Mouse (Mus musculus) ES-E14 (cell line): ENCODE measurements around the gene Kank2. TPM values are rescaled to one million over a fixed set of nuclear protein-coding genes. Genes with fewer than 3 reads are reported as not detected.

ENCODE experiments used
- DNase-seq: peaks from one replicate; pipeline ENCODE4 v3.0.0-alpha.2; 2013; ENCODE audit warnings: low read depth, low spot score
- H3K27ac ChIP-seq: 2 replicates; pipeline ENCODE4 v1.5.1; 2012; ENCODE audit warnings: low read depth, mild to moderate bottlenecking, low read length, moderate library complexity, mixed read lengths; ENCODE audit not compliant: poor library complexity, insufficient read depth, severe bottlenecking
- H3K36me3 ChIP-seq: 2 replicates; pipeline ENCODE4 v1.6.1; 2012; ENCODE audit warnings: mild to moderate bottlenecking, low read length, moderate library complexity, mixed read lengths; ENCODE audit not compliant: control insufficient read depth, poor library complexity, insufficient read depth, severe bottlenecking
- H3K4me1 ChIP-seq, 2 experiments: fragments of 150-350 bp in 1 of 2; sonication (generic) in 1 of 2; 2 replicates each; pipeline ENCODE4 v1.6.1; 2012; ENCODE audit warnings: low read length in 2 of 2, mild to moderate bottlenecking in 1 of 2, mixed read lengths in 1 of 2; ENCODE audit not compliant: control insufficient read depth in 2 of 2, insufficient read depth in 2 of 2, poor library complexity in 1 of 2
- H3K4me3 ChIP-seq, 2 experiments: fragments of 150-350 bp in 1 of 2; sonication (generic) in 1 of 2; 2 replicates each; pipeline ENCODE4 v1.5.1; 2012; ENCODE audit warnings: low read length in 2 of 2, low read depth in 1 of 2, mild to moderate bottlenecking in 1 of 2, mixed read lengths in 1 of 2; ENCODE audit not compliant: insufficient read depth in 1 of 2, poor library complexity in 1 of 2, severe bottlenecking in 1 of 2
- H3K9ac ChIP-seq: 2 replicates; pipeline ENCODE4 v1.6.1; 2012; ENCODE audit warnings: low read depth, mild to moderate bottlenecking, low read length, mixed read lengths; ENCODE audit not compliant: poor library complexity, insufficient read depth, severe bottlenecking
- H3K9me3 ChIP-seq: fragments of 150-350 bp; sonication (generic); 2 replicates; pipeline ENCODE4 v1.6.1; 2012; ENCODE audit warnings: low read depth, mild to moderate bottlenecking, low read length; ENCODE audit not compliant: control insufficient read depth, insufficient read depth
- CHD2 ChIP-seq: IDR thresholded peaks from 2 replicates; pipeline ENCODE4 v1.6.1; 2014; ENCODE audit warnings: mild to moderate bottlenecking, low read depth, low read length, inconsistent platforms
- HCFC1 ChIP-seq: IDR thresholded peaks from 2 replicates; pipeline ENCODE4 v1.6.1; 2012; ENCODE audit warnings: low read length, inconsistent platforms, borderline replicate concordance; ENCODE audit not compliant: insufficient read depth
- MAFK ChIP-seq: IDR thresholded peaks from 2 replicates; pipeline ENCODE4 v1.6.1; 2014; ENCODE audit warnings: mild to moderate bottlenecking, low read depth, low read length, inconsistent platforms; ENCODE audit not compliant: insufficient read depth
- ZC3H11A ChIP-seq: IDR thresholded peaks from 2 replicates; pipeline ENCODE4 v1.6.1; 2012; ENCODE audit warnings: low read depth, mild to moderate bottlenecking, inconsistent platforms, low read length, borderline replicate concordance
- ZNF384 ChIP-seq: IDR thresholded peaks from 2 replicates; pipeline ENCODE4 v1.6.1; 2012; ENCODE audit warnings: low read depth, low read length, inconsistent platforms
- in situ Hi-C, 2 experiments: fragments of 600-800 bp; cut with MboI; formaldehyde crosslinking; loops; one replicate each; pipeline ENCODE4 v1.15.1; 2025; ENCODE audit warnings: low sequenced_read_pairs in 2 of 2, inconsistent platforms in 1 of 2; ENCODE audit not compliant: unreplicated experiment in 2 of 2
- total RNA-seq: library from RNA; depleted of rRNA; stranded (reverse); fragments of 300-350 nt; gene quantifications from 2 replicates; pipeline ENCODE4 v1.2.3, GENCODE M21; 2012

Gene Kank2
- total RNA-seq, 1 experiment = 32.6 TPM

DNA sequence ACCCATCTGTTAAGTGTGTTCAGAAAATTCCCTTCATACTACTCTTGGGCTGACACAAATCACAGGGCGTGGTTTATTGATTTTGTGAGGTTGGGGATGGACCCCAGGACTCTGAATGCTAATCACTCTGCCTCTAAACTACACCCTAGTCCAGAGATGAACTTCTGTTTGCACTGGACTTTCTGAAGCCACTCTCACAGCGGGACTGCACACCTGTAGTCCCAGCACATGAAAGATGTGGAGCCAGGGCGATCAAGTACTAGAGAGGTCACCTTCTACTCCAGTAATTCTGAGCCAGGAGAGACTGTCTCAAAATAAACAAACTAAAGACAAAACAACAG, 436 bp upstream of the Kank2 start:
- Histone ChIP-seq H3K36me3 (peaks cover 44% of the 10 kb centered on the region), H3K27ac (peak overlapping the region; percentile 83; the same call in 1 of the 2 replicates), H3K9ac (no peak overlapping the region), H3K4me3 (peak overlapping the region; percentile 88 to 92), H3K9me3 (no peaks in the 10 kb centered on the region), H3K4me1 (peaks cover 12% of the 10 kb centered on the region in 2 experiments; a peak in 3 of 4 replicates)
- no peak for TF ChIP-seq MAFK
- no peak for TF ChIP-seq ZC3H11A
- no peak for TF ChIP-seq ZNF384
- no peak for TF ChIP-seq HCFC1
- no peak for TF ChIP-seq CHD2
- in situ Hi-C loops = no loop called here
- no peak for DNase-seq

GRCm38 (mm10) chr9:21797921-21798344, 611 bp downstream of the Kank2 start:
- Histone ChIP-seq H3K9ac (peak overlapping the region; percentile 93), H3K4me3 (peak overlapping the region; percentile 88 to 92), H3K4me1 (peaks cover 12 to 13% of the 10 kb centered on the region in 2 experiments; a peak in 3 of 4 replicates), H3K36me3 (peaks cover 44% of the 10 kb centered on the region), H3K27ac (peak overlapping the region; percentile 83), H3K9me3 (no peaks in the 10 kb centered on the region)
- TF ChIP-seq ZC3H11A (no peak), CHD2 (no peak), HCFC1 (no peak), ZNF384 (no peak), MAFK (no peak)
- in situ Hi-C loops = no loop called here
- DNase-seq = no peak

- DNase-seq = no peak
- H3K4me1 ChIP-seq = peaks cover 13 to 14% of the 10 kb centered on the region in 2 experiments; a peak in 3 of 4 replicates
- no peak for TF ChIP-seq HCFC1
- no peak for TF ChIP-seq MAFK
- TF ChIP-seq ZNF384 = no peak
- TF ChIP-seq CHD2 = no peak
- no peak for TF ChIP-seq ZC3H11A
- H3K4me3 ChIP-seq = peak overlapping the region in 1 of 2 experiments; percentile 92; a peak in 2 of 4 replicates
- no peaks in the 10 kb centered on the region for H3K9me3 ChIP-seq
- H3K36me3 ChIP-seq = peaks cover 42% of the 10 kb centered on the region
- in situ Hi-C loops = no loop called here
- H3K27ac ChIP-seq = no peak overlapping the region
- H3K9ac ChIP-seq = no peak overlapping the region
Measured at GRCm38 (mm10) chr9:21796919-21797318, 1.6 kb downstream of the Kank2 start.

GRCm38 (mm10) chr9:21796259-21796658, 2.3 kb downstream of the Kank2 start:
- Histone ChIP-seq H3K27ac (no peak overlapping the region), H3K36me3 (peaks cover 42% of the 10 kb centered on the region), H3K9me3 (no peaks in the 10 kb centered on the region), H3K4me1 (peaks cover 13 to 14% of the 10 kb centered on the region in 2 experiments; a peak in 3 of 4 replicates), H3K9ac (no peak overlapping the region), H3K4me3 (peak overlapping the region in 1 of 2 experiments; percentile 12; a peak in 1 of 4 replicates)
- in situ Hi-C loops = no loop called here
- TF ChIP-seq ZNF384 = no peak
- TF ChIP-seq MAFK = no peak
- no peak for TF ChIP-seq HCFC1
- TF ChIP-seq CHD2 = no peak
- no peak for TF ChIP-seq ZC3H11A
- no peak for DNase-seq

DNA sequence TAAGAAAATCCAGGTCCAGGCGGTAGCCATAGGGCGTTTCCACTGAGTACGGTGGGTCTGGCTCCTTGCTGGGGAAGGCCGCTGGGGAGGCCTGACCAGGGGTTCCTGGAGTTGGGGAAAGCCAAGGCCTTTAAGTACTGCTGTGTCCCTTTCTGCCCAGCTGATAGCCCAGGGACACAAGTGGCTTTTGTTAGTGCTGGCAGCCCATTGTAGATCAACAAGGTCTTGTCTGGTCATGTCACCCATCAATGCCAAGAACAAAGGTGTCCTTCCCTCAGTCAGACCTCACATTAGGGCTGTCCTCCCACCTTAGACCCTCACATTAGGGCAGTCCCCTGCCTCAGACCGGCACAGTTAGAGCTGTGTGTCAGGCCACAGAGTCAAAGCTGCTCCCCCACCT, 3.0 kb downstream of the Kank2 start:
- peaks cover 36% of the 10 kb centered on the region for H3K36me3 ChIP-seq
- in situ Hi-C loops = no loop called here
- H3K9ac ChIP-seq = peak overlapping the region; percentile 17
- TF ChIP-seq ZC3H11A (no peak), ZNF384 (no peak), MAFK (no peak), HCFC1 (no peak), CHD2 (no peak)
- no peak for DNase-seq
- H3K9me3 ChIP-seq = no peaks in the 10 kb centered on the region
- peaks cover 13 to 14% of the 10 kb centered on the region in 2 experiments; a peak in 3 of 4 replicates for H3K4me1 ChIP-seq
- no peak overlapping the region for H3K27ac ChIP-seq
- H3K4me3 ChIP-seq = peak overlapping the region; percentile 54 to 55
